Mouse (Mus musculus) cerebellum, adult 2 months (tissue): ENCODE data around the gene Arpp21. TPM values are rescaled to one million over a fixed set of nuclear protein-coding genes. Genes with fewer than 3 reads are reported as not detected.

Source experiments
- DNase-seq, 2 experiments: peaks; one replicate each; pipeline ENCODE4 v3.0.0; 2021
- H3K27ac ChIP-seq: fragments of 200-500 bp; 2 replicates; pipeline ENCODE4 v1.5.1; 2012; ENCODE audit warnings: low read length, control low read depth, inconsistent platforms; ENCODE audit not compliant: insufficient read depth
- H3K27me3 ChIP-seq: fragments of 200-500 bp; 2 replicates; pipeline ENCODE4 v1.6.1; 2012; ENCODE audit warnings: inconsistent platforms, mild to moderate bottlenecking, low read length, moderate library complexity; ENCODE audit not compliant: control insufficient read depth, insufficient read depth
- H3K4me1 ChIP-seq: fragments of 200-500 bp; 2 replicates; pipeline ENCODE4 v1.6.1; 2011; ENCODE audit warnings: low read length; ENCODE audit not compliant: control insufficient read depth, insufficient read depth
- H3K4me3 ChIP-seq: fragments of 200-500 bp; replicated peaks from 2 replicates; pipeline ENCODE3; 2011; ENCODE audit warnings: mild to moderate bottlenecking, low read depth, low read length, control low read depth; ENCODE audit not compliant: insufficient read depth
- CTCF ChIP-seq: fragments of 200-500 bp; IDR thresholded peaks from 2 replicates; pipeline ENCODE4 v1.5.1; 2011; ENCODE audit warnings: low read depth, mild to moderate bottlenecking, control low read depth, low read length, moderate library complexity, borderline replicate concordance; ENCODE audit not compliant: insufficient read depth
- POLR2A ChIP-seq: fragments of 200-500 bp; IDR thresholded peaks from 2 replicates; pipeline ENCODE4 v1.6.1; 2011; ENCODE audit warnings: low read length, control low read depth, borderline replicate concordance; ENCODE audit not compliant: insufficient read depth
- WGBS: fragments of 180-500 bp; shearing (Covaris S2); methylation state at CpG from one replicate; pipeline ENCODE4 v1.1.7; 2018; 5-methylcytosine and 5-hydroxymethylcytosine counted together
- polyA plus RNA-seq: library from polyadenylated mRNA; depleted of rRNA; stranded (reverse); fragments of >200 nt; gene quantifications from 2 replicates; pipeline ENCODE4 v1.2.3, GENCODE M21; 2012

Gene Arpp21
- polyA plus RNA-seq, 1 experiment, result 116 TPM

DNA sequence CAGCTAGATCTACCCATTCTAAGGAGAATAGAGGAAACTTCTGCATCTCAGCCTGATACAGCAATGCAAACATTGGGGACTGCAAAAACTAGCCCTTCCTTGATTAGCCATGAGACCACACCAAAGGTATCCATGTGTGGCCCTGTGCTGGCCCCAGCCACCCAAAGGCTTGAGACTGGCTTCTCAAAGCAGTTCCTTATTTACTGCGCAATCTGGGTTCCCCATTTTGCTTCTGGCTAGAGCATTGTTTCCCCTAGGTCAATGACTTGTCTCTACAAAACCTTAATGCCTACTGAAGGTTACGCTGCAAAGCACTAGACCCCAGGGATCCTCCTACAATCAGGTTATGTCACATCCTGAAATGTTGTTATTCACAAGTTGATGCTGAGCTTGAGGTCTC, 156.8 kb downstream of the Arpp21 start:
- TF ChIP-seq POLR2A (no peak), CTCF (no peak)
- Histone ChIP-seq H3K4me3 (no peak overlapping the region), H3K27ac (no peak overlapping the region), H3K4me1 (no peaks in the 10 kb centered on the region), H3K27me3 (no peaks in the 10 kb centered on the region)
- DNase-seq, result no peak
- 96% methylated on average over 2 of the region's 2 CpGs for WGBS

DNA sequence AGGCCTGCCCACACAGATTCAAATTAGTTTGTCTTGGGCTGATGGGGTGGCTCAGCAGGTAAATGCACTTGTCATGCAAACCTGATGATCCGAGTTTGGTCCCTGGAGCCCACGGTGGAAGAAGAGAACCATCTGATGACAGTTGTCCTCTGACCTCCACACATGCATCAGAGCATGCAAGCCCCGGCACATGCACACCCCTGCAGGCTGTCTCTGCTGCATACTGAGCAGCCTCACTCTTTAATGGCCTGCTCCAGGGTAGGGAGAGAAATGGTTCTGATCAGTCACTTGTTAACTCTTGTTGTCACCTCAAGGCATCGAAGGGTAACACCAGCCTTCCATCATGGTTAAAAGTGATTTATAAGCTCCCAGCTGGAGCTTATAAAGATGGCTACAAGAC, 157.3 kb downstream of the Arpp21 start:
- DNase-seq, result no peak
- Histone ChIP-seq H3K4me1 (no peaks in the 10 kb centered on the region), H3K27ac (no peak overlapping the region), H3K27me3 (no peaks in the 10 kb centered on the region), H3K4me3 (no peak overlapping the region)
- WGBS, result 54% methylated on average over 4 of the region's 4 CpGs
- TF ChIP-seq CTCF (no peak), POLR2A (no peak)

DNA sequence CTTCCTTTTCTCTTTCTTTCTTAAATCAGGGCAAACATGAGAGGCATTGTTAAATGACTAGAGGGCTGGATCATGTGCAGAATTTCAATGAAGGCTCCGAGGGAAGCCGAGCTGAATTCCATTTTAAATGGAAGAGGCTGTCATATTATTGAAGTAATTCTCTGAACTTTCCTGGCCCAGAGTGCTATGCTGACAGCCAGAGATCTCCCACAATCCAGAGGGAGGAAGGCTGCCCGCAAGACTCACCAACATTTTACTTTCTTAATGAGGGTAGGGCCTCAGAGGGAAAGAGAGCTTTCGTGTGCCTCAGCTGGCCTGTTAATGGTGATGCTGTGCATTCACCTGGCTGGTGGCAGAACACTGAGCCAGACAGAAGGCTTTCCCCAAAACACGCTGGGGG, 160.5 kb downstream of the Arpp21 start:
- Histone ChIP-seq H3K27me3 (no peaks in the 10 kb centered on the region), H3K4me3 (no peak overlapping the region), H3K4me1 (peaks cover 3% of the 10 kb centered on the region; the same call in 1 of the 2 replicates), H3K27ac (0 out of 2 replicates have a peak overlapping the region, but pooled peaks have one; percentile 28)
- DNase-seq, result peak in 1 of 2 experiments; percentile 15
- no peak for TF ChIP-seq POLR2A
- TF ChIP-seq CTCF, result no peak
- WGBS, result 44% methylated on average over 5 of the region's 5 CpGs

DNA sequence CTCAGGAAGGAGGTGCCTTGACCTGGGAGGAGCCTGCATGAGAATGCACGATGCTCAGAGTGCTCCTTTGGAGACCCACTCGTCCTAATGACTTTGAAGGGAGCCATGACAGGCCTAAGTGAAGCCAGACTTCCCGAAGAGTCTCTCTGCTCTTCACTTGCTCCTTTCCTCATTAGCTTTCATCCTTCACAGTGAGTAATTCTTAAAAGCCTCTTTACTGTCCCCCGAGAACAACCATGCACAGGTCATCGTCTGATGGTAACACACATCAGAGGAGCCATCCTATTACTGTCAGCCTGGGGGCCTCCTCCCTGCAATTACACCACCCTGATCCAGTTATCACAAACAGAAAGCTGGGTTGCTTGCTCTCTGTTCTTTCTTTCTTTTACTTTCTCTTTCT, 160.9 kb downstream of the Arpp21 start:
- TF ChIP-seq POLR2A (no peak), CTCF (no peak)
- no peak overlapping the region for H3K4me3 ChIP-seq
- H3K27me3 ChIP-seq, result no peaks in the 10 kb centered on the region
- no peak for DNase-seq
- peaks cover 3% of the 10 kb centered on the region; the same call in 1 of the 2 replicates for H3K4me1 ChIP-seq
- H3K27ac ChIP-seq, result 0 out of 2 replicates have a peak overlapping the region, but pooled peaks have one; percentile 52
- WGBS, result 46% methylated on average over 5 of the region's 5 CpGs

DNA sequence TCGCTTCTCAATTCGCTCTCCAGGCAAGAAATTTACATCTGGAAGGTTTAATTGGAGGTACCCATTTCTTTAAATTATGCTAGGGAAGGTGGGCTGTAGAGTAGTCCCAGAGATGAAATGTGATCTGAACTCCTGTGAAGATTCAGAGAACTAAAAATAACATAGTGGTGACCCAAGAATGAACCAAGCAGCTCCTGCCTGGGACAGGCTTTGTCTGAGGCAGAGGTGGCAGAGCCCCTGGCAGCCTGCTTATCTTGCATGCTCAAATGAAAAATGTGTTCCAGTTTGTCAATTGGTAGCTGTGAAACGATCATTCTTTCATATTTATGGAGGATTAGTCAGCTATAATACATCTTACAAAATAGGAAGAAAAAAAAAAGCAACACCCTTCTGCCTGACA, 164.4 kb downstream of the Arpp21 start:
- H3K4me1 ChIP-seq, result peaks cover 3% of the 10 kb centered on the region; the same call in 1 of the 2 replicates
- DNase-seq, result no peak
- no peak overlapping the region for H3K27ac ChIP-seq
- no peak for TF ChIP-seq POLR2A
- TF ChIP-seq CTCF, result no peak
- no peak overlapping the region for H3K4me3 ChIP-seq
- H3K27me3 ChIP-seq, result no peaks in the 10 kb centered on the region
- 62% methylated on average over 3 of the region's 3 CpGs for WGBS

DNA sequence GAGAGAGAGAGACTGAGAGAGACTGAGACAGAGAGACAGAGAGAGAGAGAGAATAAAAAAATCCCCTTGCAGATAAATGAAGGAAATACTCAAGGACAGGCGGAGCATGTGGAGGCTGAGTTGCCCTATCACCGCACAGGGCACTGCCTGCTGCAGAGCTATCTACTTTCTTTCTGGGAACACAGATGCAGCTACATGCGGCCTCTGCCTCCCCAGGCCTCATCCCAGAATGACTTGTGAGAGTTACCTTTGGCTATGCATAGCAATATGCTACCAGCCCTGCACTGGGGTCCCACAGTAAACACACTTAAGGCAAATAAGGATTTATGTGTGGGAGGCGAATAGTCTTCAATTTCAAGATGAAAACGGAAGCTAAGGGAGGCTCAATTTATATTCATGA, 164.8 kb downstream of the Arpp21 start:
- Histone ChIP-seq H3K27me3 (no peaks in the 10 kb centered on the region), H3K4me3 (no peak overlapping the region), H3K27ac (no peak overlapping the region), H3K4me1 (peaks cover 3% of the 10 kb centered on the region; the same call in 1 of the 2 replicates)
- TF ChIP-seq POLR2A, result no peak
- TF ChIP-seq CTCF, result no peak
- WGBS, result 74% methylated on average over 5 of the region's 5 CpGs
- no peak for DNase-seq

DNA sequence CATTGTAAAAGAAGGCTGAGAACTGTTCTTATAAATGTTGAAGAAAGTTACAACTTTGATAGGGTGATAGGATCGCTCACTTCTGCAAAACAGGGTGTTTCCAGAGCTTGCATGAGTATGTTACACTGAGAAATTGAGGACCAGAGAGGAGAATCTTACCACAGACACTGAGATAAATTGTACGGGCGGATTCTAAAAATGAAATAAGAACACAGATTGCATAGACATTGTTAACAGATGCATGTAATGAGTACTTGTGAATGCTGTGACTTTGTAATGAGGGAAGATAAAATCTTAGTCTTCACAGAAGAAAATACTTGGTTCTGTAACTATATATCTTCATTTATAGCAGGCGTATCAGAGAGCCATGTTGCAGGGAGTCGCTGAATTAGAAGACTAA, 167.5 kb downstream of the Arpp21 start:
- no peak overlapping the region for H3K4me3 ChIP-seq
- H3K27ac ChIP-seq, result no peak overlapping the region
- no peak for DNase-seq
- no peak for TF ChIP-seq CTCF
- no peak for TF ChIP-seq POLR2A
- H3K27me3 ChIP-seq, result no peaks in the 10 kb centered on the region
- WGBS, result 93% methylated on average over 5 of the region's 5 CpGs
- peaks cover 3% of the 10 kb centered on the region; the same call in 1 of the 2 replicates for H3K4me1 ChIP-seq

DNA sequence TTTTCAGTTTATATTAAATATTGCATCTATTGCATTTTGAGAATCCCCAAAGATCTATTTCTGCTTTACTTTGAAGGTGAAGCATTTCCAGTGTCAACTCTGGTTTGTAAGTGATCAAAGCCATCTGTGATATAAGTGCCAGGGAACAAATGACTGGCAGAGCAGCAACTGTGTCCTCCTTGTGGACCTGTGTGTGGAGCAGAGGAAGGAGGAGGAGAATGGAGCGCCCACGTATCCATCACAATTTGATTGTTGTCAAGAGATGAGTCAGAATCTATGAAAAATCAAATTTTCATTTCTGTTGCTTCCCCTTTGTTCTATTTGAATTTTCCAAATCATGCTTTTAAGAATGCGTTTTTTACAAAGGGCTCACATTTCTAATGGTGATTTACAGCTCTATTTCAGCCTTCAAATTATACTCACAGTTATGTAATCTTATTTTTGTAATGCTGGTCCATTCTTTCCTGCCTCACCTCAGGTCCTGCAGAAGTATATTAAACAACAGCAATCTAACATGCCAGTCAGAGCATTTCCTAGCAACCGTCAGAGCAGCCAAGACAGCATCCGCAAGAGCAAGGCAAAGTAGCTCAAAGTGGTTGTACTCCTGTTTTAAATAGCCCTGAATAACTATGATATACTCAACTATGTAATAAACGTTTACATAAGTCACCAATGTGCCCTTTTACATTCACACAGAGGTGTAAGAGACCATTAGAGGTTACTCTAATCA, 174.9 kb downstream of the Arpp21 start:
- H3K27ac ChIP-seq, result no peak overlapping the region
- WGBS, result 59% methylated on average over 6 of the region's 6 CpGs
- H3K4me3 ChIP-seq, result no peak overlapping the region
- no peaks in the 10 kb centered on the region for H3K4me1 ChIP-seq
- DNase-seq, result no peak
- H3K27me3 ChIP-seq, result no peaks in the 10 kb centered on the region
- TF ChIP-seq CTCF (no peak), POLR2A (no peak)
